Comparison of ENCODE assay signal across 22 mouse cellular contexts in genomic region chr5:96612077-96612476, GRCm38 (mm10).
A peak's percentile ranks its signal among the peaks of the same experiment; 100 is the strongest.
DNase-seq lines count a peak whose midpoint lies in the region; ATAC-seq and TF ChIP-seq lines count a peak whose summit lies in the region.
"Had no signal": no experiment of that assay in that cellular context is flagged by ENCODE, and none has a peak within 500 bp of the region (broad histone marks: within the 10 kb centered on the region; RNA-seq: fewer than 3 reads in every experiment).

No protein-coding gene starts in this region.

- no peak for DNase-seq in embryonic facial prominence, embryonic 10.5 days (ENCODE audit: low spot score)
- DNase-seq in CH12.LX (ENCODE audit: extremely low read depth) = no peak
- DNase-seq in stomach, postnatal 0 days (ENCODE audit: low spot score) = no peak
- DNase-seq in cerebellum, adult 18-20 months = no peak
- DNase-seq: adrenal gland, adult 2 months; adrenal gland, postnatal 10 days; adrenal gland, postnatal 25 days; B cell, adult 2 months; cerebellum, adult 11-12 months; cerebellum, adult 8-10 months; cerebellum, adult 9-11 months; cerebellum, postnatal 14 days; cerebellum, postnatal 36 days; embryo, embryonic 11 days had no signal

- H3K27me3 ChIP-seq in embryonic facial prominence, embryonic 15.5 days = no peaks in the 10 kb centered on the region
- H3K27me3 ChIP-seq in embryonic facial prominence, embryonic 10.5 days (replicated peaks; ENCODE audit: low read depth, poor library complexity, severe bottlenecking) = no peaks in the 10 kb centered on the region
- H3K27me3 ChIP-seq in CH12.LX (replicated peaks) = no peaks in the 10 kb centered on the region
- H3K27me3 ChIP-seq in stomach, postnatal 0 days (ENCODE audit: control insufficient read depth, insufficient read depth, low read length) = no peaks in the 10 kb centered on the region
- H3K27me3 ChIP-seq: embryonic facial prominence, embryonic 12.5 days; forebrain, embryonic 12.5 days had no signal

- WGBS in embryonic facial prominence, embryonic 15.5 days = 68% methylated on average over 10 of the region's 10 CpGs
- 87% methylated on average over 10 of the region's 10 CpGs for WGBS in embryonic facial prominence, embryonic 10.5 days
- WGBS in stomach, postnatal 0 days = 70% methylated on average over 10 of the region's 10 CpGs

- no peaks in the 10 kb centered on the region for H3K36me3 ChIP-seq in embryonic facial prominence, embryonic 15.5 days
- no peaks in the 10 kb centered on the region for H3K36me3 ChIP-seq in embryonic facial prominence, embryonic 10.5 days (replicated peaks)
- peaks cover 0 to 13% of the 10 kb centered on the region in 2 experiments for H3K36me3 ChIP-seq in CH12.LX (replicated peaks in 1 of 2; ENCODE audit: control insufficient read depth in 1 of 2, insufficient read depth in 1 of 2, low read length in 1 of 2)
- no peaks in the 10 kb centered on the region for H3K36me3 ChIP-seq in stomach, postnatal 0 days (ENCODE audit: control insufficient read depth, insufficient read depth, low read length)
- H3K36me3 ChIP-seq: embryonic facial prominence, embryonic 12.5 days; forebrain, embryonic 10.5 days; forebrain, embryonic 12.5 days had no signal

- no peak for TF ChIP-seq CTCF in CH12.LX (conservative IDR thresholded peaks at IDR 0.05 in 1 of 2, IDR thresholded peaks at IDR 0.05 in 1 of 2; ENCODE audit: low read depth in 2 of 2, low read length in 2 of 2)
- no peak for TF ChIP-seq CTCF in stomach, postnatal 0 days (IDR thresholded peaks at IDR 0.05; ENCODE audit: low read depth)

- dilution Hi-C loops in CH12.LX (cut with MboI; ENCODE audit: extremely low pct_ligation_motif_present, extremely low pct_unique_long_range_greater_than_20kb, low sequenced_read_pairs) = no loop called here

- H3K79me2 ChIP-seq in CH12.LX (replicated peaks; ENCODE audit: control insufficient read depth, extremely low read depth, insufficient read depth, poor library complexity, severe bottlenecking) = no peaks in the 10 kb centered on the region

- peaks cover 16% of the 10 kb centered on the region for H3K4me1 ChIP-seq in embryonic facial prominence, embryonic 15.5 days
- peaks cover 4% of the 10 kb centered on the region for H3K4me1 ChIP-seq in embryonic facial prominence, embryonic 10.5 days
- no peaks in the 10 kb centered on the region for H3K4me1 ChIP-seq in CH12.LX (ENCODE audit: control insufficient read depth in 1 of 2, insufficient read depth in 2 of 2)
- no peaks in the 10 kb centered on the region for H3K4me1 ChIP-seq in stomach, postnatal 0 days (replicated peaks; ENCODE audit: control insufficient read depth, insufficient read depth)
- H3K4me1 ChIP-seq: forebrain, embryonic 12.5 days had no signal

- TF ChIP-seq RAD21 in CH12.LX (IDR thresholded peaks at IDR 0.05; ENCODE audit: low read depth, low read length) = no peak

- no peak overlapping the region for H3K4me2 ChIP-seq in embryonic facial prominence, embryonic 15.5 days (replicated peaks)
- no peak overlapping the region for H3K4me2 ChIP-seq in CH12.LX (ENCODE audit: insufficient read depth, low read depth, poor library complexity, severe bottlenecking)
- no peak overlapping the region for H3K4me2 ChIP-seq in stomach, postnatal 0 days (replicated peaks; ENCODE audit: low read depth)
- H3K4me2 ChIP-seq: embryonic facial prominence, embryonic 12.5 days; forebrain, embryonic 12.5 days had no signal

- no peak overlapping the region for H3K9ac ChIP-seq in embryonic facial prominence, embryonic 15.5 days
- H3K9ac ChIP-seq in CH12.LX (ENCODE audit: insufficient read depth, low read depth) = no peak overlapping the region
- H3K9ac ChIP-seq in stomach, postnatal 0 days (ENCODE audit: low read length) = no peak overlapping the region
- H3K9ac ChIP-seq: embryonic facial prominence, embryonic 12.5 days; forebrain, embryonic 12.5 days had no signal

- 0 out of 2 replicates have a peak, but pooled peaks have one; percentile 43 for ATAC-seq in embryonic facial prominence, embryonic 15.5 days (ENCODE audit: insufficient number of reproducible peaks, low FRiP score, low TSS enrichment, low read depth)
- ATAC-seq in stomach, postnatal 0 days (ENCODE audit: low FRiP score, low TSS enrichment) = peak; percentile 63; the same call in 1 of the 2 replicates
- ATAC-seq: CD4-positive, CD25-positive, alpha-beta regulatory T cell, adult 4 months; forebrain, embryonic 14.5 days; forebrain, embryonic 16.5 days had no signal

- in situ Hi-C loops in CH12.LX (cut with MboI; ENCODE audit: low pct_ligation_motif_present, low pct_unique_long_range_greater_than_20kb, low sequenced_read_pairs) = no loop called here

- TF ChIP-seq EP300 in CH12.LX (IDR thresholded peaks at IDR 0.05; ENCODE audit: low read length) = no peak
- TF ChIP-seq EP300 in stomach, postnatal 0 days (optimal IDR thresholded peaks at IDR 0.05) = no peak

- no peak for TF ChIP-seq POLR2A in CH12.LX (IDR thresholded peaks at IDR 0.05; ENCODE audit: low read depth, low read length)

- H3K9me3 ChIP-seq in embryonic facial prominence, embryonic 15.5 days (replicated peaks) = no peaks in the 10 kb centered on the region
- no peaks in the 10 kb centered on the region for H3K9me3 ChIP-seq in embryonic facial prominence, embryonic 10.5 days
- peaks cover 2% of the 10 kb centered on the region for H3K9me3 ChIP-seq in CH12.LX (replicated peaks; ENCODE audit: low read length)
- H3K9me3 ChIP-seq in stomach, postnatal 0 days (ENCODE audit: control insufficient read depth, low read length) = no peaks in the 10 kb centered on the region
- H3K9me3 ChIP-seq: embryonic facial prominence, embryonic 12.5 days; forebrain, embryonic 10.5 days; forebrain, embryonic 12.5 days had no signal

- no peak overlapping the region for H3K4me3 ChIP-seq in embryonic facial prominence, embryonic 15.5 days (replicated peaks)
- no peak overlapping the region for H3K4me3 ChIP-seq in embryonic facial prominence, embryonic 10.5 days
- no peak overlapping the region for H3K4me3 ChIP-seq in CH12.LX (replicated peaks in 1 of 3; ENCODE audit: low read depth in 2 of 3, low read length in 2 of 3, poor library complexity in 1 of 3)
- H3K4me3 ChIP-seq in stomach, postnatal 0 days (ENCODE audit: low read depth, low read length) = no peak overlapping the region
- H3K4me3 ChIP-seq: embryonic facial prominence, embryonic 12.5 days; erythroblast, embryonic 14.5 days; forebrain, embryonic 10.5 days; forebrain, embryonic 12.5 days had no signal

- peak overlapping the region; percentile 25; the same call in 1 of the 2 replicates for H3K27ac ChIP-seq in embryonic facial prominence, embryonic 15.5 days (replicated peaks)
- H3K27ac ChIP-seq in embryonic facial prominence, embryonic 10.5 days (replicated peaks) = no peak overlapping the region
- no peak overlapping the region for H3K27ac ChIP-seq in CH12.LX (ENCODE audit: insufficient read depth, low read depth)
- 0 out of 2 replicates have a peak overlapping the region, but pooled peaks have one; percentile 8 for H3K27ac ChIP-seq in stomach, postnatal 0 days (replicated peaks)
- H3K27ac ChIP-seq: embryonic facial prominence, embryonic 12.5 days; forebrain, embryonic 10.5 days; forebrain, embryonic 12.5 days had no signal

TF ChIP-seq in CH12.LX, 34 proteins besides CTCF, POLR2A, EP300 and RAD21:
- TF ChIP-seq MAFK (IDR thresholded peaks at IDR 0.05; ENCODE audit: insufficient replicate concordance, low read length) = peak; percentile 59; the same call in 1 of the 2 replicates
- no peak for TF ChIP-seq NRF1 (IDR thresholded peaks at IDR 0.05; ENCODE audit: low read depth, low read length)

Comparison
In these comparisons a context has a peak if more than half of its experiments do, and no peak if none do; other contexts are left out.
1. H3K27ac ChIP-seq: peak in embryonic facial prominence, embryonic 15.5 days (single experiment) and stomach, postnatal 0 days (single experiment); none in embryonic facial prominence, embryonic 10.5 days (single experiment) and CH12.LX (single experiment).